Mouse (Mus musculus): ENCODE data around the gene Tgm1.
A peak's percentile ranks its signal among the peaks of the same experiment; 100 is the strongest.

Tgm1 gene

GRCm38 (mm10) chr14:55724411-55724871 lies 10.7 kb upstream of the Tgm1 start:
- DNase-seq (ENCODE audit: low read depth, low spot score), result no peak

- no peak for DNase-seq (ENCODE audit: low read depth, low spot score)
Measured at GRCm38 (mm10) chr14:55723433-55723832, 9.7 kb upstream of the Tgm1 start.

GRCm38 (mm10) chr14:55722438-55722945 lies 8.8 kb upstream of the Tgm1 start:
- DNase-seq (ENCODE audit: low read depth, low spot score), result no peak

DNA sequence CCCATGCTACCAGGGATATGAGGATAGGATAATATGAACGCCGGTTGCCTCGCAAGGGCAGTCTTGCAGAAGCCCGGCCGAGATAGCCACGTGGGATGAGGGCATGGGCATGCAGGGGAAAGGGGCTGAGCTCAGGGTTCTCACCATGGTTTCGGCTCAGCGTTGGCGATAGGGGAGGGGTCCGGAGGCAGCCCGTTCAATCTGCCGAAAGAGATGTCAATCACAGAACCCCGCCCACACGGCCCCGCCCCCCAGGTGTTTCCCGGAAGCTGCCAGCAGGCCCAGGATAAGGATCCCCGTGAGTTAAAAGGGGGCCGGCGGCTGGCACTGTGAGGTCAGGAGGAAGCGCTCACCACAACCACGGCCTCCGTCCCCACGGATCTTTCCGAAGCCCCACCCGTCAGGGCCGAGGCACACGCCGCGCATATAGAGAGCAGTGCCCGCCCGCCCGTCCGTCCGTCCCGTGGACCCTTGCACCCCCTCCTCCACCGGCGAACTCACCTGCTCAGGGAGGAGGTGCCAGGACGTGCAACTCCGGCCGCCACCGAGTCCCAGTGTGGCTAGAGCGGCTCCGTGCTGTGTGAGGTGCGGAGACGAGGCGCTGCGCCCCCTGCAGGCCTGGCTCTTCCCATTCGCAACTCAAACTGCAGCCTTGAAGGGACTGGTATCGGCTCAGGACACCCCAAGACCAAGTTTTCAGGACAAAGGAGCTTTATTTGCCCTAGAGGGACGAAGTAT lies 8.1 kb upstream of the Tgm1 start, which contains the start of gene Rabggta:
Gene Rabggta, minus strand, starts transcription at position 564 of the 738 bp plus-strand sequence.
- peak; percentile 86 for DNase-seq (ENCODE audit: low read depth, low spot score)

GRCm38 (mm10) chr14:55721076-55721475 lies 7.3 kb upstream of the Tgm1 start:
- DNase-seq (ENCODE audit: low read depth, low spot score), result no peak

DNA sequence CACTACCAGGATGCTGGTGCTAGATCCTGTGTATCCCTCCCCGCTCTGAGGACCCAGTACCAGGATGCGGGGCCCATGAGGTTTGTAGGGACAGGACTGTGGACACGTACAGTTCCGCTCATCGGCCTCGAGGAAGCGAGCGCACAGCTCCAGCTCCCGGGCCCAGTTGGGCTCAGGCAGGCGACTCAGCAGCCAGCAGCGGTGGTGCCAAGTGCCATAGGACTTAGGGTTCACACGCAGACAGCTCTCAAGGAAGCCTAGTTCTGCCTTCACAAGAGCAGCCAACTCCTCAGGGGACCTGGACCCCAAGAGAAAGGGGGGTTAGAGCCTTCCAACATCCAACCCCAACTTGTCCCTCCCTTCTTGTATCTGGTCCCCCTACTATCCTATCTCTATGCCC lies 6.9 kb upstream of the Tgm1 start:
- no peak for DNase-seq (ENCODE audit: low read depth, low spot score)

DNA sequence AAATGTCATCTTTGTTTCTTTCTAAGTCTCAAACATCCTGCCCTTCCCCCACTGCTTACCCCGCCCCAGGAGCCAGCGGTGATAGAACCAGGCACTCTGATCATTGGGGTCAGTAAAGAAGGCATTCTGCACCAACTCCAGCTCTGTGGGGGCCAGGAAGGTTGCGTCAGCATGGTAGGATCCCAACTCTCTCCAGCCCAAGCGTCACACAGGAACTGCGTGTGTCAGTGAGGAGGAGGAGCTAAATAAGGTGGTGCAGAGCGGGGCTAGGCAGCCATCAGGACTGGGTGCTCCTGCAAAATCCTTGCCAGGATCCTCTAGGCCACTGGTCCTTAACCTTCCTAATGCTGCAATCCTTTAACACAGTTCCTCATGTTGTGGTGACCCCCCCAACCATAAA lies 6.0 kb upstream of the Tgm1 start:
- DNase-seq (ENCODE audit: low read depth, low spot score), result no peak

- no peak for DNase-seq (ENCODE audit: low read depth, low spot score)
Measured at GRCm38 (mm10) chr14:55716884-55717283, 3.2 kb upstream of the Tgm1 start.

GRCm38 (mm10) chr14:55716271-55716670 lies 2.5 kb upstream of the Tgm1 start:
- DNase-seq (ENCODE audit: low read depth, low spot score), result no peak

GRCm38 (mm10) chr14:55714893-55715292 lies 1.2 kb upstream of the Tgm1 start:
- DNase-seq (ENCODE audit: low read depth, low spot score), result no peak

DNA sequence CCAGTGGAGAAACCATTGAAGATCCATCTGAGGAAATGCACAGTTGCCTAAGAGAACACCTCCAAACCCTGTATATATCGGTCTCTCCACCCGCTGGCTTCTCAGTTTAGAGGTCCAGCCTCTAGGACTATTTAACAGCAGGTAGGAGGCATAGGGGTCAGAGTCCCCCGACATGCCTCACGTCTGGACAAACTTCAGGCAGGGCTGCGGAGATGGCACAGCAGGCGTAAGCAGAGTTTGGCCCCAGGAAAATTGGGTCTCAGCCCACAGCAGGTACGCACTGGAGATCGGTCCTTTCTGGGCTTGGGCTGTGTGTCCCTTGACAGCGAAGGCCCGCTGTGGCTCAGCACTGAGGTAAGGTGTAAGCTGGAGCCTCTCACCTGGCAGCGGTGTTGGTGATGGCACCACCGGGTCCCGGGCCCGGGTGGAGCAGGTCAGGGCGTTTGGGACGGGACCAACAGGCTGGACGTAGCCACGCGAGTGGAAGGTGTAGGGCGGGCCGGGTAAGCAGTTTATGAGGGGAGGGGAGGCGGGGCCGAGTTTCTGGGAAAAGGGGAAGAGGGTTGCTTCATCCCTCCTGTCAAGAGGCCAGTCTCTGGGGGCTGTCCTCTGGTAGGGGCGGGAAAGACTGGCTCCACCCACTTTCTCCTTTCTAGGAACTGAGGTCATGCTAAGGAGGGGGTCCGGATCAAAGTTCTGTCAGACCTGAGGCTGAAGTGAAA lies 558 bp downstream of the Tgm1 start:
- DNase-seq (ENCODE audit: low read depth, low spot score), result no peak

GRCm38 (mm10) chr14:55711786-55712185 lies 1.9 kb downstream of the Tgm1 start:
- no peak for DNase-seq (ENCODE audit: low read depth, low spot score)

GRCm38 (mm10) chr14:55709509-55709908 lies 4.2 kb downstream of the Tgm1 start:
- DNase-seq (ENCODE audit: low read depth, low spot score), result no peak

DNA sequence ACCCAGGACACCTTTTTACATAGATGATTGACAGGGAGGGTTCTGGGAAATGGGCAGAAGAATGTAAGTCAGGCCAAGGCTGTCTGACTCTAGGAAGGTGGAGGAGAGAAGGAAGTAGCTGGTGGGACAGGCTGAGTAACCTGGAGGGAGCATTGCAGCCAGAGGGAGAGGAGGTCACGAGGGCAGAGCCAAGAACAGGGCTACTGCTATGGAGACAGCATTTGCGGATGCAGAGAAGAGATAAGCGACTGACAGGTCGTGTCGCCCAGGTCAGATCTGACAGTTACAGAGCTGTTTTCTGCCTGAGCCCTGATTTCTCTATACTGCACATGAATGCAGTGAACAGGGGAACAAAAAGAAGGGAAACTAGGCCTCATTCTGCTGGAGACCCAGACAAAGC lies 6.3 kb downstream of the Tgm1 start:
- DNase-seq (ENCODE audit: low read depth, low spot score), result no peak

DNA sequence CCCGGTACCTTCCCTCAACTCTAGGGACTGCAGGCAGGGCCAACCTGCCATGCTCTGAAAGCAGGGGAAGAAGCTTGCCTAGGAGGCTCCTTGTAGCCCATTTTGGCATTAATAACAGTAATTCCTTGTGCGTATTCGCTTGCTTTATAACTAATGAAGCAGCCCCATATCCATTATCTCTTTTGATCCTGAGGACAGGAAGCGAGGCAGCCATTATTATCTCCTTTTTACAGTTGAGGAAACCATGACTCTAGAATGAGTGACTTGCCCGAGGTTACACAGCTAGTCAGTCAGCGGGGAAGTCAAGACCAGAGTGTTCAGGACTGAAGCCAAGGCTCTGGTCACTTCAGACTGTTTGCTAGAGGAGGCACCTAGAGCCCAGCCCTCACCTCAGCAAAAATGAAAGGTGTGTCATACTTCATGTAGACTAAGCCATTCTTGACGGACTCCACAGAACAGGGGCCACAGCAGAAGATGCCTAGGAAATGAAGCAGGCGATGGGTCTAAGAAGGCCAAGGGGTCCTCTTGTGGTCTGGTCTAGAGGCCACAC lies 7.6 kb downstream of the Tgm1 start:
- no peak for DNase-seq (ENCODE audit: low read depth, low spot score)

GRCm38 (mm10) chr14:55702761-55703160 lies 11.0 kb downstream of the Tgm1 start:
- no peak for DNase-seq (ENCODE audit: low read depth, low spot score)

DNA sequence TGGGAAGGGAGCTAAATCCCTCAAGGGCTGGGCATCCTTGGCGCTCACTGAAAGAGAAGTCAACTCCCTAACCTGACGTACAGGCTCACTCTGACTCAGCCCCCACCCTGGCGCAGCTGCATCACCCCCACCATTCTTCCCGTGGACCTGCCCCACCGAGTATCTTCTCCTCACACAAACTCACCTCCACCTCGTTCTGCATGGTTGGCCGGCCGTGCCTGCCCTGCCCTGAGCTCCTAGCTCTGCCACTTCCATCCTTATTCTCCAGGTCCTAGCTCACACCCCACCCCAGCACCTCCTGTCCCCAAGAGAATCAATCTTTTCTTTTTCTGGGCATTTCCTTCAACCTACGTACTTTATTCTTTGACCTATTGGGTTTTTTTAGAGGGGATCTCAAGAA lies 12.6 kb downstream of the Tgm1 start:
- DNase-seq (ENCODE audit: low read depth, low spot score), result no peak

DNA sequence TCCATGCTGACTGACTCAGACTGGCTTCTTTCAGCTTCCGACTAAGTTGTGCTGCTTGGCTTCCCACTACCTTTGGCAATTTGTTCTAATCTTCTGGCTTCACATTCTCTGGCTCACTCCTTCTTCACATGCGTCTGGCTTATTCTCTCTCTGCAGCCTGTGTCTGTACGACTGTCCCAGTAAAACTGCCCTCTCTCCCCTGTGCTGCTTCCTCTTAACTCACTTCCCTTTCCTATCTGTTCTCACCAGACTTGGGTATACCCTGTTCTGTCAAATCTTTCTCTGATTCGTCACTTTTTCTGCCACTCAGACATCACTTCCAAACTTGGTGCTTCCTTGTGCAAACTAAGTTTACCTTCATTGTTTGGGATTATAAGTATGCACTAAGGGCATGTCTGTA lies 16.5 kb downstream of the Tgm1 start:
- no peak for DNase-seq (ENCODE audit: low read depth, low spot score)

- DNase-seq (ENCODE audit: low read depth, low spot score), result no peak
Measured at GRCm38 (mm10) chr14:55689433-55689832, 24.3 kb downstream of the Tgm1 start.

DNA sequence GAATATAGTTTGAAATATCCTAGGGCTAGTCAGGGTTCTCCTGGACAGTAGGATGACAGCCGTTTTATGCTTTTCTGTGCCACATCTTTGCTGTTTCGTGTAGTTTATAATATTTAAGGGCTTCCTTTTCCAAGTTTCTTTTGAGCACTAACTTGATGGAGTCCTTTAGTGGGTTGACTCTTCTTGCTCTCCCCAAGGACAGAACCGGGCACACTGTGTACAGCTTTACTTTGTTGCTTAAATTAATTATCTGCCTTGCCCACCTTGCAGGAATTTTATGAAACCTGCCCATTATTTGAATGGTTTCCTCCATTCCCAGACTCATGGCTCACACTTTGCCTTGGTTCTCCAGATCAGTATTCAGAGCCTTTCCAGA lies 31.6 kb downstream of the Tgm1 start:
- DNase-seq (ENCODE audit: low read depth, low spot score), result no peak

DNA sequence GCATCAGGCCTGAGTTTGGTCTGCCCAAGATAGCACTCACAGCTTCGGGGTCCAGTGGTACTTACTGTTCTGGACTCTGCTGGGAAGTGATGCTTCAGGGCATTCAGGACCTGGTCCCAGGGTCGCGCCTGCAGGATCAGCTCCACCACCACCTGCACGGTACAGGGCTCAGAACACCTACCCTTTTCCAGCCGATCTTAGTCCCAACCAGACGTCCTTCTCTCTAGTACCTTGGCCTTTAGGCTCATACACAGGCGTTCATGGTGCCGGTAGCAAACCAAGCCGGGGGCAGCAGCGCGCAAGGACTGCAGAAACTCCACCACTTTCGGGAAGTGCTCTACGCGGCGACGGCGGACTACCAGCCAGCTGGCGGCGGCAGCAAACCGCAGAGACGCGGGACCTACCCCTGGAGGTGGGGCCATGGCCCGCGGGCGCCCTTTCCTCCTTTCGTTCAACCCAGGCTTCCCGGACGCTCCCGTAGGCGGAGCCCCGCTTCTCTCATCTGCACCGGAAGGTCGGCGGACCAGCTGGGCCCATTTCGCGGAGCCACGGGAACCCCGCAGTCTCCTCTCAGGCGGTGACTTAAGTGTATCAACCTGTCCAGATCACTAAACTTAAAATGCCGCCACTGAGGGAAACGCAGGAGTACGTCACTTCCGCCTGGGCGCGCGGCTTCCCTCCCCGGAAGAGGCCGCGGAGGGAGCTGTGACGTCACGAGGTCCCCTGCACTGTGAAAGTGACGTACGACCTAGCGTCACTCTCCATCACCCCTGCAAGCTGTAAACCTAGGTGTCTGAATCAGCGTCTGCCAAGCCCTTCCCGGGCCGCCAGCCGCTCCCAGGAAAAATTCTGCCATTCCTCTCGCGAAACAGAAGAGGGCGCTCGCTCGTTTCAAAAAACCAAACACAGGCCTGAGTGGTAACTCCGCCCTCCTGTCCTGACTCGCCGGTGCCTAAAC lies 32.3 kb downstream of the Tgm1 start, which contains the start of gene Tinf2:
Gene Tinf2, minus strand, starts transcription at position 661 of the 958 bp plus-strand sequence.
- DNase-seq (ENCODE audit: low read depth, low spot score), result peak; percentile 93

Measured in c-Kit-negative CD71-positive TER-119-positive erythroid progenitor cells, embryonic 14.5 days (primary cell).